Mouse (Mus musculus): ENCODE measurements around the gene Phlpp2. TPM values are rescaled to one million over a fixed set of nuclear protein-coding genes. Genes with fewer than 3 reads are reported as not detected.

Phlpp2 gene
- polyA plus RNA-seq, 1 experiment: 3.0 TPM

GRCm38 (mm10) chr8:109920406-109921390, 52.4 kb downstream of the Phlpp2 start:
- Histone ChIP-seq H3K36me3 (ENCODE audit: control insufficient read depth, insufficient read depth) (peaks cover 27% of the 10 kb centered on the region), H3K27me3 (ENCODE audit: control insufficient read depth, insufficient read depth, insufficient read length) (no peaks in the 10 kb centered on the region), H3K4me3 (ENCODE audit: insufficient read depth, poor library complexity, severe bottlenecking) (no peak overlapping the region), H3ac (ENCODE audit: control insufficient read depth, insufficient read length, low read depth) (no peak overlapping the region), H3K79me2 (ENCODE audit: control insufficient read depth, insufficient read depth) (no peaks in the 10 kb centered on the region), H3K79me3 (ENCODE audit: low read depth) (no peaks in the 10 kb centered on the region)
- TF ChIP-seq MAX (IDR thresholded peaks at IDR 0.05): no peak
- TF ChIP-seq FOSL1 (IDR thresholded peaks at IDR 0.05; ENCODE audit: insufficient read depth, low read length, poor library complexity, severe bottlenecking): no peak
- no peak for TF ChIP-seq MYOD1 (IDR thresholded peaks at IDR 0.05; ENCODE audit: control insufficient read depth, insufficient read length, low read depth)
- no peak for TF ChIP-seq CTCF (IDR thresholded peaks at IDR 0.05; ENCODE audit: control insufficient read depth, insufficient read depth, insufficient read length)
- TF ChIP-seq USF1 (IDR thresholded peaks at IDR 0.05; ENCODE audit: low read depth): no peak
- no peak for TF ChIP-seq MYOG (IDR thresholded peaks at IDR 0.05; ENCODE audit: control insufficient read depth, extremely low read depth, insufficient read length)
- TF ChIP-seq CEBPB (IDR thresholded peaks at IDR 0.05; ENCODE audit: low read depth): no peak

- Histone ChIP-seq H3K4me3 (ENCODE audit: insufficient read depth, poor library complexity, severe bottlenecking) (no peak overlapping the region), H3ac (ENCODE audit: control insufficient read depth, insufficient read length, low read depth) (no peak overlapping the region), H3K79me3 (ENCODE audit: low read depth) (no peaks in the 10 kb centered on the region), H3K36me3 (ENCODE audit: control insufficient read depth, insufficient read depth) (peaks cover 30% of the 10 kb centered on the region), H3K79me2 (ENCODE audit: control insufficient read depth, insufficient read depth) (no peaks in the 10 kb centered on the region), H3K27me3 (ENCODE audit: control insufficient read depth, insufficient read depth, insufficient read length) (no peaks in the 10 kb centered on the region)
- TF ChIP-seq CEBPB (IDR thresholded peaks at IDR 0.05; ENCODE audit: low read depth): no peak
- no peak for TF ChIP-seq MAX (IDR thresholded peaks at IDR 0.05)
- no peak for TF ChIP-seq FOSL1 (IDR thresholded peaks at IDR 0.05; ENCODE audit: insufficient read depth, low read length, poor library complexity, severe bottlenecking)
- no peak for TF ChIP-seq CTCF (IDR thresholded peaks at IDR 0.05; ENCODE audit: control insufficient read depth, insufficient read depth, insufficient read length)
These were observed 73.4 kb downstream of the Phlpp2 start for GRCm38 (mm10) chr8:109941606-109942360.

GRCm38 (mm10) chr8:109945153-109945632, 76.9 kb downstream of the Phlpp2 start:
- H3K4me3 ChIP-seq (ENCODE audit: insufficient read depth, poor library complexity, severe bottlenecking): no peak overlapping the region
- no peaks in the 10 kb centered on the region for H3K79me3 ChIP-seq (ENCODE audit: low read depth)
- H3K79me2 ChIP-seq (ENCODE audit: control insufficient read depth, insufficient read depth): no peaks in the 10 kb centered on the region
- TF ChIP-seq CTCF (IDR thresholded peaks at IDR 0.05; ENCODE audit: control insufficient read depth, insufficient read depth, insufficient read length) (no peak), MAX (IDR thresholded peaks at IDR 0.05) (peak; percentile 43), FOSL1 (IDR thresholded peaks at IDR 0.05; ENCODE audit: insufficient read depth, low read length, poor library complexity, severe bottlenecking) (peak; percentile 71)
- no peaks in the 10 kb centered on the region for H3K27me3 ChIP-seq (ENCODE audit: control insufficient read depth, insufficient read depth, insufficient read length)
- H3ac ChIP-seq (ENCODE audit: control insufficient read depth, insufficient read length, low read depth): no peak overlapping the region
- peaks cover 8% of the 10 kb centered on the region for H3K36me3 ChIP-seq (ENCODE audit: control insufficient read depth, insufficient read depth)

GRCm38 (mm10) chr8:109945694-109946093, 77.4 kb downstream of the Phlpp2 start:
- H3K27me3 ChIP-seq (ENCODE audit: control insufficient read depth, insufficient read depth, insufficient read length): no peaks in the 10 kb centered on the region
- H3ac ChIP-seq (ENCODE audit: control insufficient read depth, insufficient read length, low read depth): no peak overlapping the region
- H3K36me3 ChIP-seq (ENCODE audit: control insufficient read depth, insufficient read depth): peaks cover 7% of the 10 kb centered on the region
- no peak overlapping the region for H3K4me3 ChIP-seq (ENCODE audit: insufficient read depth, poor library complexity, severe bottlenecking)
- TF ChIP-seq FOSL1 (IDR thresholded peaks at IDR 0.05; ENCODE audit: insufficient read depth, low read length, poor library complexity, severe bottlenecking) (no peak), MYOD1 (IDR thresholded peaks at IDR 0.05; ENCODE audit: control insufficient read depth, insufficient read length, low read depth) (no peak), MAX (IDR thresholded peaks at IDR 0.05) (no peak), MYOG (IDR thresholded peaks at IDR 0.05; ENCODE audit: control insufficient read depth, extremely low read depth, insufficient read length) (no peak), USF1 (IDR thresholded peaks at IDR 0.05; ENCODE audit: low read depth) (no peak), CTCF (IDR thresholded peaks at IDR 0.05; ENCODE audit: control insufficient read depth, insufficient read depth, insufficient read length) (no peak), CEBPB (IDR thresholded peaks at IDR 0.05; ENCODE audit: low read depth) (no peak)
- H3K79me2 ChIP-seq (ENCODE audit: control insufficient read depth, insufficient read depth): no peaks in the 10 kb centered on the region
- H3K79me3 ChIP-seq (ENCODE audit: low read depth): no peaks in the 10 kb centered on the region

- Histone ChIP-seq H3K27me3 (ENCODE audit: control insufficient read depth, insufficient read depth, insufficient read length) (no peaks in the 10 kb centered on the region), H3ac (ENCODE audit: control insufficient read depth, insufficient read length, low read depth) (no peak overlapping the region), H3K79me3 (ENCODE audit: low read depth) (no peaks in the 10 kb centered on the region), H3K36me3 (ENCODE audit: control insufficient read depth, insufficient read depth) (peaks cover 7% of the 10 kb centered on the region), H3K79me2 (ENCODE audit: control insufficient read depth, insufficient read depth) (no peaks in the 10 kb centered on the region), H3K4me3 (ENCODE audit: insufficient read depth, poor library complexity, severe bottlenecking) (no peak overlapping the region)
- TF ChIP-seq MYOG (IDR thresholded peaks at IDR 0.05; ENCODE audit: control insufficient read depth, extremely low read depth, insufficient read length) (no peak), CTCF (IDR thresholded peaks at IDR 0.05; ENCODE audit: control insufficient read depth, insufficient read depth, insufficient read length) (no peak), FOSL1 (IDR thresholded peaks at IDR 0.05; ENCODE audit: insufficient read depth, low read length, poor library complexity, severe bottlenecking) (no peak), MAX (IDR thresholded peaks at IDR 0.05) (no peak), CEBPB (IDR thresholded peaks at IDR 0.05; ENCODE audit: low read depth) (no peak)
These were observed 77.9 kb downstream of the Phlpp2 start for GRCm38 (mm10) chr8:109946272-109946671.

Measured in C2C12 (cell line).